Mouse (Mus musculus): Measurements from ENCODE around the gene Efna5. TPM values are rescaled to one million over a fixed set of nuclear protein-coding genes. Genes with fewer than 3 reads are reported as not detected.
A peak's percentile ranks its signal among the peaks of the same experiment; 100 is the strongest.

The Efna5 gene
- polyA plus RNA-seq, 1 experiment from 2014 or later, result 2.6 TPM

DNA sequence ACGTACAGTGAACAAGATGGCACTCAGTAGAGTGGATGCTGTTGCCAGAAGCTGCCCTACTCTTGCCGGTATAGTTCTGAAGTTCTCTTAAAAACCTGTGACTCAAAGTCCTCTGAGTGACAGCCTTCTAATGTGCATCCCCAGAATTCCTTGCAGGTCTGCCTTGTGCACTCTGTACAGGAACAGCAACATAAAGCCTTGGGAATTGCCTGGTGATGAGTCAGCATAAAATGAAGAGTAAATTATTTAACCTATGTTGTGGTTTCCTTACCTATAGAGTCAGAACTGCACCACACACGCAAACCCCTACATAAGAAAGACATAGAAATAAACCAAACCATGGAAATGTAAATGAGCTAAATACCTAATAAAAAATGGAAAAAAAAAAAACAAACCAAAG is 159.5 kb downstream of the Efna5 start:
- H3K27ac ChIP-seq, result no peak overlapping the region
- H3K4me2 ChIP-seq, result no peak overlapping the region
- H3K9me3 ChIP-seq (replicated peaks), result no peaks in the 10 kb centered on the region
- no peaks in the 10 kb centered on the region for H3K36me3 ChIP-seq
- no peak for DNase-seq
- WGBS (ENCODE audit: insufficient replicate concordance), result 76% methylated on average over 3 of the region's 3 CpGs
- H3K27me3 ChIP-seq, result no peaks in the 10 kb centered on the region
- no peaks in the 10 kb centered on the region for H3K4me1 ChIP-seq (replicated peaks)
- no peak overlapping the region for H3K4me3 ChIP-seq (replicated peaks)
- no peak for ATAC-seq (ENCODE audit: low read depth)
- no peak overlapping the region for H3K9ac ChIP-seq

DNA sequence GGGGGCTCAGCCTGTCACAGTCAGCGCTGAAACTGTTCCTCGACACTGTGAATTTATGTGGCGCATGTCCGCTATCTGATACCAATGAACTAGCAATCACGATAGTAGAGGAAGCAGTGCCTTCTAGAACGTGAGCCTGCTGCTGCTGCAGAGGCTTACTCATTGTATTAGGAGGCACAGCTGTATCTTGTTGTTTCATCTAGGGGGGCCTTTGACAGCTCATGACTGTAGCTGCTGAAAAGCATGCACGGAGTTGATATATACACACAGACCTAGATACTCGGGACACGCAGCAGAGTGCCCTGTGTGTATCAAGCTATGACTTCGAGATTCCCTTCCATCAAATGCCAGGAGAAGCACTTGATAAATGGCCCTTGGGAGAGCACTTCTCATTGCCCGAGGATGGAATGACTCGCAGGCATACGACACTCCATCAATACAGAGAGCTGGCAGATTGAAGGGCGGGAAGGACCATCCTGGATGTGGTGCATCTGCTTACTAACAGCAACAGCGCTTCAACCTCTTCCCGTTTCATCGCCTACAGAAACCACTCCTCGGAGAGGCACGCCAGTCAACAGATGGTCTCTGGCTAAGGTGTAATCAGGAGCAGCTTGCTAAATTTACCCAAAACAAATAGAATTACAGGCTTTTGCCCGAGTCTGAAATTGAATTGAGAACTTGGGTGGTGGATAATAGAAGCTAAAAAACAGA is 160.2 kb downstream of the Efna5 start:
- H3K4me3 ChIP-seq (replicated peaks), result no peak overlapping the region
- 69% methylated on average over 20 of the region's 20 CpGs for WGBS (ENCODE audit: insufficient replicate concordance)
- no peak overlapping the region for H3K27ac ChIP-seq
- H3K4me1 ChIP-seq (replicated peaks), result no peaks in the 10 kb centered on the region
- ATAC-seq (ENCODE audit: low read depth), result 0 out of 2 replicates have a peak, but pooled peaks have one; percentile 12
- H3K4me2 ChIP-seq, result no peak overlapping the region
- H3K36me3 ChIP-seq, result no peaks in the 10 kb centered on the region
- H3K9ac ChIP-seq, result no peak overlapping the region
- no peak for DNase-seq
- no peaks in the 10 kb centered on the region for H3K27me3 ChIP-seq
- H3K9me3 ChIP-seq (replicated peaks), result no peaks in the 10 kb centered on the region

DNA sequence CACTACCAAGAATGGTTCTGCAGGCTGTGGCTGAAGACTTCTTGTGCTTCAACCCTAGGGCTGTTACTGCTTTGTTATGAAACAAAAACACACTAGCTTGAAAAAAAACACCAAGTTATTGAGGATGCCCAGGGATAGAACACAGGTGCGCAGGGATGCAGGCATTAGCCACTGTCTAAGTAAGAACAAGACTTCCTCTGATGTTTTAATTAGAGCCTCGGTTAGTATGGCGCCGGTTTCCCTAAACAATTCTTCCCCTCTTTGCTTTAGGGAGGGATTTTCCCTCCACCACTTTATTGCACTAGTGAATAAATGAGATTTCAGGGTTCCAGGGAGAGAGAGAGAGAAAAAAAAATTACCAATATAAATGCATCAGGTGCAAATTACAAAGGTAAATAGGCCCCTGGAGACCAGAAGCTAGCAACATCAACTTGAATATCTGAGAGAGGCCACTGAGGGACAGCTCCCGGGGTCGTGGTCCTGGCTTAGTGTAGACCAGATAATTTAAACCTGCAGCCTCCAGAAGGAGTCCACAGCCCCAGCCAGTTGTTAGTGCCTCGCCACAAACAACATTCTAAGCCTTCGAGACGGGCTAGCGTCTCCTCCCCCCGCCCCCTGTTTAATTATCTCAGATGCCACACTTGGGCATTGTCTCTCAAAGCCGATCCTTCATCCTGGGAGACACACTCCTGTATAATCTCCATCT is 163.5 kb downstream of the Efna5 start:
- no peak overlapping the region for H3K4me3 ChIP-seq (replicated peaks)
- 46% methylated on average over 12 of the region's 12 CpGs for WGBS (ENCODE audit: insufficient replicate concordance)
- H3K27me3 ChIP-seq, result no peaks in the 10 kb centered on the region
- DNase-seq (no peak), ATAC-seq (ENCODE audit: low read depth) (no peak)
- no peak overlapping the region for H3K9ac ChIP-seq
- H3K27ac ChIP-seq, result no peak overlapping the region
- no peaks in the 10 kb centered on the region for H3K4me1 ChIP-seq (replicated peaks)
- H3K9me3 ChIP-seq (replicated peaks), result no peaks in the 10 kb centered on the region
- H3K4me2 ChIP-seq, result no peak overlapping the region
- H3K36me3 ChIP-seq, result no peaks in the 10 kb centered on the region

DNA sequence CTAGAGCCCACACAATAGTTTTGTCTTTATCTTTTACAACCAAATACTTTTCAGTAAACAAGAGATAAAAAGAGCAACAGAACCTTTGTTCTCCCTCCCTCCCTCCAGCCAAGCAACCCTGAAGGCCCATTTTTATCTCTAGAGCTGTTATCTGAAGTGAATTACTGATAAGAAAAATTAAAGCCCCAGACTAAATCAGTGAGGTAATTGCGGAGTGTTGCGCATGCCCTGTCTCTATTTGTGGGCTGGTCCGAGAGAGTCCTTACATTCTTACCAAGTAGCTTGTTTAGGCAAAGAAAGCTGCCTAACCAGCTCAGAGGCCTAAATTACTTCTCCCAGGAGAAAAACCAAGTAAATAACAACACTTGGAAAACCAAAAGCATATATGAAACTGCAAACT is 167.7 kb downstream of the Efna5 start:
- no peak for ATAC-seq (ENCODE audit: low read depth)
- no peaks in the 10 kb centered on the region for H3K36me3 ChIP-seq
- H3K27ac ChIP-seq, result no peak overlapping the region
- H3K9me3 ChIP-seq (replicated peaks), result no peaks in the 10 kb centered on the region
- no peak overlapping the region for H3K4me3 ChIP-seq (replicated peaks)
- DNase-seq, result no peak
- no peak overlapping the region for H3K9ac ChIP-seq
- no peak overlapping the region for H3K4me2 ChIP-seq
- WGBS (ENCODE audit: insufficient replicate concordance), result 78% methylated on average over 3 of the region's 3 CpGs
- no peaks in the 10 kb centered on the region for H3K4me1 ChIP-seq (replicated peaks)
- H3K27me3 ChIP-seq, result no peaks in the 10 kb centered on the region

DNA sequence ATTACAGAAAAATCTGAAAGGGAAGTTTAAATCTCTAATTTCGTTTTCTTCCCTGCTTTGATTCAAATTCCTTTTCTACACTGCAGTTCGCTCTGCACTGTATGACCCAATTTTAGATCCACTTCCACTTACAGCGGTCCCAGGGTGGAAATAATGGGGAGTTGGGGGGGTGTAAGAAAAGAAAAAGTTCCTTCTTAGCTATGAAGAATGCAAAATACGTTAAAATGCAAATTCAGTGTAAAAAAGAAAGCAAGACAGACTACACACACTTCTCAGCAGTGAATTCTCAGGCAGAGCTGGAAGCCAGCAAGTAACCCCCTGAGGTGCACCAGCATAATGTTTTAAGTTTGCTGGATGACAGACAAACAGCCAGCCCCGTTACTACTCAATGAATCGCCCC is 174.7 kb downstream of the Efna5 start:
- Histone ChIP-seq H3K36me3 (no peaks in the 10 kb centered on the region), H3K27ac (no peak overlapping the region), H3K4me1 (replicated peaks) (no peaks in the 10 kb centered on the region), H3K4me3 (replicated peaks) (no peak overlapping the region), H3K9ac (no peak overlapping the region), H3K27me3 (no peaks in the 10 kb centered on the region), H3K4me2 (no peak overlapping the region), H3K9me3 (replicated peaks) (no peaks in the 10 kb centered on the region)
- DNase-seq (no peak), ATAC-seq (ENCODE audit: low read depth) (no peak)
- WGBS (ENCODE audit: insufficient replicate concordance), result 50% methylated on average over 6 of the region's 6 CpGs

DNA sequence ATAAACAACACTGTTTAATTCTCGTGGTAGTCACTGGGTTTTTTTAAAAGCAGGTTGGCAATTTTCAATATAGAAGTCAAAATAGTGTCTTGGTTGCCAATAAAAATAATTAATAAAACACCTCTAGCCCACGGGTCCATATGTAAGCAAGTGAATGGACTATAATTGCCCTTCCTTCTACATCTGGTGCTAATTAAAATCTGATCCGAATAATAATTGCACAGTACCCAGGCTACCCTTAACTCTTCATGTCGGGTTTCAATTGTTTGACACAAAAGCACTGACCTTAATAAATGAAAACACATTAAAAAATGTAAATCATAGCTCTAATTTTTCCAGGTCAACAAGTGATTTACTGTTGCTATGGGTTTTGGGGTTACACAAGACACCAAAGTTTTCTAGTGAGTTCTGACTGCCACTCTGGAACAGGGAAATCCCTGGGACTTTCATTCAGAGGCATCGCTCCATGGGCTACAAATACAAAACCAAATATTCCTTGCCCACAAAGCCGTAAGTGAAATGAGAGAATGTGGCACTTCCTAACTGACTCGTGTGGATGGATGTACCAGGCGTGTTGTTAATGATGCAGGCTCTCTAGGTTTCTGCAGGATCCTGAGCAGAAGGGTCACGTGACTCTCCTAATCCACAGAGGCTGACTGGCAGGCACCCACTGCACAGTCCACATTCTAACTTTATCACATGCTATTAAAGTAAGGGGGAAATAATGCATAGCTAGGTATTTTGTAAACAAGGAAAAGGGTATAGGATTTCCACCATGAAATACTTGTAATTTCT is 178.9 kb downstream of the Efna5 start:
- no peak overlapping the region for H3K27ac ChIP-seq
- no peak overlapping the region for H3K9ac ChIP-seq
- H3K4me2 ChIP-seq, result no peak overlapping the region
- H3K36me3 ChIP-seq, result no peaks in the 10 kb centered on the region
- no peaks in the 10 kb centered on the region for H3K27me3 ChIP-seq
- DNase-seq (no peak), ATAC-seq (ENCODE audit: low read depth) (no peak)
- 56% methylated on average over 9 of the region's 9 CpGs for WGBS (ENCODE audit: insufficient replicate concordance)
- H3K4me1 ChIP-seq (replicated peaks), result no peaks in the 10 kb centered on the region
- no peaks in the 10 kb centered on the region for H3K9me3 ChIP-seq (replicated peaks)
- no peak overlapping the region for H3K4me3 ChIP-seq (replicated peaks)

DNA sequence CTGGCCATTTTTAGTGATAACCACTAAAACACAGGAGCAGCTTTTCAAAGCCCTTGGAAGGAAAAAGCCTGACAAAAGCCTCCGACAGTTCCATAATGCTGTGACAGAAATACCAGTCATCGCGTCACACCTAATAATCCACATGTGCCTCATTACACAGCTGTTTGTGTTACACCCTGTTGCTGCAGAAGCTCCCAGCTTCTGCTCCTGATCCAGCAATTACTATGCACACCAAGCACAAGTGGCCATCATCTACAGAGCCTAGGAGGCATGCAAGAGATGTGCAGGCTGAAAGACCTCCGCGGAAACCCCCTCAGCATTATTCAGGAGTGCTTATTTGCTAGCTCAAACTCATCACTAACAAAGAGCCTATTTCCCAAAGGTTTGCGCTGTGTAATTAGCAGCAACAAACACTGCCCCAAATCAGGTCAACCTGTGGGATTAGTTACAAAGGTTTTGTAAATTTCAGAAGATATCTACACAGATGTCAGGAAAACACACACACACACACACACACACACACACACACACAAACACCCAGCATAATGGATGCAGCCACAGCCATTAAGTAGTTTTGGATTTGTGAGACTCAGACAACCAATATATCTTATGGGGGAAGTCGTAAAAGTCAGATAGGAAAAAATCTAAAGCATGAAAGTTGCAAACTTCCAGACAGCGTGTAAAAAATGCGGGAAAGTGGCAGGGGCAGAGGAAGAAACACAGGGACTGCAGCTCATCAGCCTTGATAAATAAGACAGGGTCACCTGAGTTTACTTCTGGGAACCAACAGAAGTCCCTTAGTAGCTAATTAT is 180.1 kb downstream of the Efna5 start:
- Histone ChIP-seq H3K4me1 (replicated peaks) (no peaks in the 10 kb centered on the region), H3K27ac (no peak overlapping the region), H3K27me3 (no peaks in the 10 kb centered on the region), H3K36me3 (no peaks in the 10 kb centered on the region), H3K9me3 (replicated peaks) (no peaks in the 10 kb centered on the region), H3K4me3 (replicated peaks) (no peak overlapping the region), H3K4me2 (no peak overlapping the region), H3K9ac (no peak overlapping the region)
- ATAC-seq (ENCODE audit: low read depth), result no peak
- DNase-seq, result no peak
- WGBS (ENCODE audit: insufficient replicate concordance), result 66% methylated on average over 9 of the region's 9 CpGs

DNA sequence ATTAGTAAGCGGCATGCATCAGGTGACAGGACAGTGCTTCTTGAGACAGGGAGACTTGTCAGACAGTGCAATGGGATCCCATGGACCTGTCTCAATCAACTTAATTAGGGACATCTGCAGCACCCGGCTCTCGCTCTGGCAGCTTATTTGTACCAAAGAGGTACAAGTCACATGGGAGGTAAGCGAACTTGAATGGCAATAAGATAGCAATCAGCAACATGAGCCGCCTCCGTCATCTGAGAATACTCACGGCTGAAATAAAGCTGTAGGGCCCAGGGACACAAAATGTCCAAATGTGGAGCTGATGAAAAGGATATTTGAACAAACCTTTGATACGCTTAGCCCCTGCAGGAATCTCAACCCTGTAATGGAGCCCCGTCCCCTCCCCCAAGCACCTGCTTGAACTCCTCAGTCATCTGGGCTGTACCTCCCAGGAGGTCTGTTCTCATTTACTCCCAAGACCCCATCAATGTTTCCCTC is 186.1 kb downstream of the Efna5 start:
- Histone ChIP-seq H3K4me2 (no peak overlapping the region), H3K9me3 (replicated peaks) (no peaks in the 10 kb centered on the region), H3K4me1 (replicated peaks) (no peaks in the 10 kb centered on the region), H3K27ac (no peak overlapping the region), H3K36me3 (no peaks in the 10 kb centered on the region), H3K4me3 (replicated peaks) (no peak overlapping the region), H3K9ac (no peak overlapping the region), H3K27me3 (no peaks in the 10 kb centered on the region)
- ATAC-seq (ENCODE audit: low read depth), result no peak
- 79% methylated on average over 9 of the region's 9 CpGs for WGBS (ENCODE audit: insufficient replicate concordance)
- no peak for DNase-seq

DNA sequence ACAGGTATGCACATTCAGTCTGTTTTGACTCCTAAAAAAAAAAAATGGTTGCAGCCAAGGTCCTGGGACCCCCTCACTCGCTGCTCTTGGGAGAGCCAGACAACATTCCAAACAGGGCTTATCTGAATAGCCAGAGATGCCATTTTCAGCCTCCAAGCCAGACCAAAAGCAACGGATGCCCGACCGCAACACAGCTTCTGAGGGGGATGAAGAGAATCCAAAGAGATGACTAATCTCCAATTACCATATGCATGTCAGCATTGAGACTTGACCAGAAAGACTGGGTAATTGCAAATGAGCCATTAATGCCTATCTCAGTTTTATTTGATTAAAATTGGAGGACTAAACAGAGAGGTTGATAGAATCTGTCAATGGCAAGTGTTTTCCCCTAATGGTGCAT is 188.9 kb downstream of the Efna5 start:
- Histone ChIP-seq H3K27me3 (no peaks in the 10 kb centered on the region), H3K4me2 (no peak overlapping the region), H3K9ac (no peak overlapping the region), H3K36me3 (no peaks in the 10 kb centered on the region), H3K27ac (no peak overlapping the region), H3K4me1 (replicated peaks) (no peaks in the 10 kb centered on the region), H3K9me3 (replicated peaks) (no peaks in the 10 kb centered on the region), H3K4me3 (replicated peaks) (no peak overlapping the region)
- ATAC-seq (ENCODE audit: low read depth), result no peak
- no peak for DNase-seq
- WGBS (ENCODE audit: insufficient replicate concordance), result 30% methylated on average over 4 of the region's 4 CpGs

DNA sequence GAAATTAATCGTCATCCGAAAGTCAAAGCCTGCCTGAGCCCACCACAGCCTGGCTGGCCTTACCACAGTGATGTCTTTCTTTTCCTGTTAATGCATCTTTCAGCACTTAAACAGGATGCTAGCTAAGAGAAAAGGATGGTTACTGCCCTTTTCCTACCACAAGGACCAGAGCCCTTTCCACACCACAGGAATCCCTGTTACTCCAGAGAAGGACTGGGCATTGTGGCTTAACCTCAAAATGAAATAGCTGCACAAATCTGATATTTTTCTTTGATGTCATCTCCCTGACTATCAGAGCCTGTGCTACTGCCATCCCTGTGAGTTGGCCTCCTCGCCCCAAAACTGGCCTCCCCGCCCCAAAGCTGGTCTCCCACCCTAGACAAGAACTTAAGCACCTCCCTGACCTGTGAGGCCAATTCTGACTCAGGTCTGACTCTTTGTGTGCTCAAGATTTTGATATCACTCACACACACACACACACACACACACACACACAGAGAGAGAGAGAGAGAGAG is 189.9 kb downstream of the Efna5 start:
- Histone ChIP-seq H3K4me1 (replicated peaks) (no peaks in the 10 kb centered on the region), H3K27ac (no peak overlapping the region), H3K4me2 (no peak overlapping the region), H3K9ac (no peak overlapping the region), H3K9me3 (replicated peaks) (no peaks in the 10 kb centered on the region), H3K27me3 (no peaks in the 10 kb centered on the region), H3K36me3 (no peaks in the 10 kb centered on the region), H3K4me3 (replicated peaks) (no peak overlapping the region)
- DNase-seq, result no peak
- ATAC-seq (ENCODE audit: low read depth), result no peak
- WGBS (ENCODE audit: insufficient replicate concordance), result 59% methylated on average over 4 of the region's 4 CpGs

DNA sequence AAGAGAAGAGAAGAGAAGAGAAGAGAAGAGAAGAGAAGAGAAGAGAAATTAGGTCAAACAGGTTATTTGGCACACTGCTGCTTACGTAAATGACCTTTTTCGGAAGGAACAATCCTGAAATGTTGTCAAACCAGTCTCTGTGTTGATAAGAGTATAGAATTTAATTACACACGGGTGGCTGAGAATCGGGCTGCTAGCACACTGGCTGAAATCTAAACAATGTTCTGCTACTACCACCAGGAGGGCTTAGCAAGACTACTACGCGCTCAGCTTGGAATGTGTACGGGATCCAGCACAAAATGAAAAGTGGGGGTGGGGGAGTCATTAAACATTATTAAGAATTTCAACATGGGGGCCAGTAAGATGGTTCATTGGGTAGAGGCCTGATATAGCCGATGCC is 190.9 kb downstream of the Efna5 start:
- Histone ChIP-seq H3K36me3 (no peaks in the 10 kb centered on the region), H3K4me1 (replicated peaks) (no peaks in the 10 kb centered on the region), H3K27ac (no peak overlapping the region), H3K9ac (no peak overlapping the region), H3K9me3 (replicated peaks) (no peaks in the 10 kb centered on the region), H3K4me2 (no peak overlapping the region), H3K27me3 (no peaks in the 10 kb centered on the region), H3K4me3 (replicated peaks) (no peak overlapping the region)
- DNase-seq (no peak), ATAC-seq (ENCODE audit: low read depth) (no peak)
- 69% methylated on average over 8 of the region's 8 CpGs for WGBS (ENCODE audit: insufficient replicate concordance)

Measured in liver, embryonic 13.5 days (tissue).